Mouse (Mus musculus) layer of hippocampus, adult 8-10 months (tissue): ENCODE measurements around the gene Gm21773. TPM values are rescaled to one million over a fixed set of nuclear protein-coding genes. Genes with fewer than 3 reads are reported as not detected.
"Not testable (repeated sequence)": the region's sequence is repeated elsewhere in the genome, so short reads cannot be mapped to it uniquely, and the experiment has no call there.

Experiments
- DNase-seq, 2 experiments: peaks; one replicate each; pipeline ENCODE4 v3.0.0; 2022; ENCODE audit warnings: low spot score in 2 of 2
- total RNA-seq, 4 experiments: library from RNA; stranded (reverse); gene quantifications; 2 replicates each; pipeline ENCODE4 v1.2.4; 2022

Gene Gm21773
- not detected for total RNA-seq

DNA sequence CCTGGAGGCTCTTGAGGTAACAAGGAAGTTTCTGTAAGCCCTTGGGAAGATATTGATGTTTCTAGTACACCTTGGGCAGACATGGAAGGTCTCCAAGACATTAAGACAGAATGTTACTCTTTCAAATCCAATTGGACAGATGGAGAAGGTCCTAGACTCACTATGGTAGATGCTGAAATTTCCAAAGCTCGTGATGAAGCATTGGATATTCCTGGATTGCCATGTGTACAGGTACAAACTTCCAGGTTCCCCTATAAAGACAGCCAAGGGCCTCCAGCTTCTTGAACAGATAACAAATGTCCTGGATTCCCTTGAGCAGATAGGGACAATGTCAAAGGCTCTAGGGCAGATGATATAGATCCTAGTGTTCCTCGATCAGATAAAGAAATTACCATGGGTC is at the start of gene Gm21773:
Gene Gm21773, minus strand, starts transcription at position 101 of the 400 bp plus-strand sequence.
- DNase-seq = not testable (repeated sequence)
